Mouse (Mus musculus) midbrain, embryonic 16.5 days (tissue): ENCODE results near the gene Arl13b. TPM values are rescaled to one million over a fixed set of nuclear protein-coding genes. Genes with fewer than 3 reads are reported as not detected.

Experiments
- ATAC-seq: fragments of 200-750 bp; cut with Nextera tagmentation; 2 replicates; pipeline ENCODE4 v1.8.0; 2017; ENCODE audit warnings: moderate TSS enrichment
- H3K27ac ChIP-seq: fragments of 300-500 bp; sonication (generic); 2 replicates; pipeline ENCODE4 v1.5.1; 2014; ENCODE audit warnings: mild to moderate bottlenecking, low read length, mixed read lengths
- H3K27me3 ChIP-seq: fragments of 300-500 bp; sonication (generic); 2 replicates; pipeline ENCODE4 v1.6.1; 2014; ENCODE audit warnings: low read depth, low read length, mixed read lengths; ENCODE audit not compliant: control insufficient read depth, insufficient read depth
- H3K36me3 ChIP-seq: fragments of 300-500 bp; sonication (generic); 2 replicates; pipeline ENCODE4 v1.6.1; 2014; ENCODE audit warnings: mild to moderate bottlenecking, low read length, moderate library complexity, mixed read lengths; ENCODE audit not compliant: control insufficient read depth, insufficient read depth
- H3K4me1 ChIP-seq: fragments of 300-500 bp; sonication (generic); 2 replicates; pipeline ENCODE4 v1.6.1; 2014; ENCODE audit warnings: mild to moderate bottlenecking, low read length, mixed read lengths; ENCODE audit not compliant: control insufficient read depth, insufficient read depth
- H3K4me2 ChIP-seq: fragments of 300-500 bp; sonication (generic); 2 replicates; pipeline ENCODE4 v1.6.1; 2014; ENCODE audit warnings: mild to moderate bottlenecking, low read length, mixed read lengths
- H3K4me3 ChIP-seq: fragments of 300-500 bp; sonication (generic); 2 replicates; pipeline ENCODE4 v1.5.1; 2014; ENCODE audit warnings: low read depth, mild to moderate bottlenecking, low read length, moderate library complexity, mixed read lengths
- H3K9ac ChIP-seq: fragments of 300-500 bp; sonication (generic); 2 replicates; pipeline ENCODE4 v1.6.1; 2014; ENCODE audit warnings: low read depth, low read length, mixed read lengths
- H3K9me3 ChIP-seq: fragments of 300-500 bp; sonication (generic); replicated peaks from 2 replicates; pipeline ENCODE4 v1.6.1; 2014; ENCODE audit warnings: mild to moderate bottlenecking, low read length, mixed read lengths; ENCODE audit not compliant: control insufficient read depth, poor library complexity, severe bottlenecking
- WGBS: fragments of 180-500 bp; shearing (Covaris S2); extraction: QIAGEN DNeasy Blood & Tissue Kit; methylation state at CpG from one replicate; pipeline ENCODE4 v1.1.7; 2014; 5-methylcytosine and 5-hydroxymethylcytosine counted together
- microRNA-seq: library from miRNA; unstranded; fragments of <30 nt; microRNA quantifications from one replicate; pipeline ENCODE4, GENCODE M21; 2017
- polyA plus RNA-seq: library from polyadenylated mRNA; unstranded; fragments of >200 nt; fragmentation: Nextera tagmentation; extraction: Ambion mirVana; gene quantifications from 2 replicates; pipeline ENCODE4 v1.2.1, GENCODE M21; 2015

The Arl13b gene
- polyA plus RNA-seq, 1 experiment from 2014 or later = 13.7 TPM

DNA sequence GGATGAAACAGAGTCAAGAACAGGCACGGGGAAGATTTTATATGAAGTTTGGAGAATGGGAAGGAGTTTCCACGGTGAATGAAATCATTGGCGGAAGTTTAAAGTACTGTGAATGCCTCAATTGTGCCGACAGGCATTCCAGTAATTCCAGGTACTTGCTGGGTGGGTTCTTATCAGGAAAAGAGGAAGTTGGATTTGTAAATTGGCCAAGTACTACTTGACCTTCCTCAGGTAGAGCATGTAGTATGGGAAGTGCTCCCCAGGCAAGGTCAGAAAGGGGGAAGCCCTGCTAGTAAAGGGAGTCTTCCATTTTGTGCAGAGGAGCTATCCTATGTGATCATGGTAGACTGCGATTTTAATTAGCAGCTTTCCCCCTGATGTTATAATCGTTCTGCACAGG lies 91.5 kb downstream of the Arl13b start:
- no peak for ATAC-seq
- WGBS = 91% methylated on average over 6 of the region's 6 CpGs

DNA sequence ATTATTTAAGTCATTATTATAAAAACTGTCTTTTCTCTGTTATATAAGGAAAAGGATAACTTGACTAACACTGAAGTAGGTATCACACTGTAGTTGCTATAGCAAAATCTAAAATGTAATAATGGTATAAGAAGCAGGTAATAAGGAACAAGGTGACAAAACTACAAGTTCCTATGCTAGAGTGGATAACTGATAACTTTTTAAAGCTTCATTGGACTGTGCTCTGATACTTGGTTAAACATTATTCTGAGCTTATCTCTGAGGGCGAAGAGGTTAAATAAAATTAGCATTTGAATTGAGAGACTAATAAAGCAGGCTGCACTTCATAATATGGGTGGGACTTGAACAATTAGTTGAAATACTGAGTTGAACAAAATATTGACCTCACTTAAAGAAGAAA lies 93.2 kb downstream of the Arl13b start:
- Histone ChIP-seq H3K9ac (no peak overlapping the region), H3K9me3 (no peaks in the 10 kb centered on the region), H3K4me1 (no peaks in the 10 kb centered on the region), H3K4me2 (no peak overlapping the region), H3K27me3 (no peaks in the 10 kb centered on the region), H3K36me3 (no peaks in the 10 kb centered on the region), H3K4me3 (no peak overlapping the region), H3K27ac (no peak overlapping the region)
- WGBS = 77% methylated on average over 1 of the region's 1 CpGs
- no peak for ATAC-seq

More for the DNA sequence above, 91.5 kb downstream of the Arl13b start:
- H3K36me3 ChIP-seq = no peaks in the 10 kb centered on the region
- no peak overlapping the region for H3K4me2 ChIP-seq
- H3K4me1 ChIP-seq = no peaks in the 10 kb centered on the region
- H3K9me3 ChIP-seq = no peaks in the 10 kb centered on the region
- no peak overlapping the region for H3K9ac ChIP-seq
- H3K4me3 ChIP-seq = no peak overlapping the region
- no peak overlapping the region for H3K27ac ChIP-seq
- H3K27me3 ChIP-seq = no peaks in the 10 kb centered on the region

DNA sequence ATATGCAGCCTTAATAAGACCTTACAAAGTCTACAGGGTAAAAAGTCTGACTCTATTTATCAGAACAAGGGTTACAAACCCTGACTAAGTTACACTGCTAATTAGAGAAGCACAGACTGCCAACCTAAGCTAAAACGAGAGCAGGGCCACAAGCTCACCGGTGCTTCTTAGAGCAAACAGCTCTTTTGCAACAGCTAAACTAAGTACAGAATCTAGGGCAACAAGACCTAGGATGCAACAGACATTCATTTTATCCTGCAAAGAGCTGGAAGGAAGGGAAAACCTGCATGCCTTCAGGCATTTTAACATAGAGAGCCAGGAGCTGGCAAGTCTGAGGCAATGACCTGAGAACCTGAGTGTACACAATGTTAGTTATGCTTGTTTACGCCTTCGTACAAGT lies 93.8 kb downstream of the Arl13b start:
- H3K27me3 ChIP-seq = no peaks in the 10 kb centered on the region
- no peak for ATAC-seq

DNA sequence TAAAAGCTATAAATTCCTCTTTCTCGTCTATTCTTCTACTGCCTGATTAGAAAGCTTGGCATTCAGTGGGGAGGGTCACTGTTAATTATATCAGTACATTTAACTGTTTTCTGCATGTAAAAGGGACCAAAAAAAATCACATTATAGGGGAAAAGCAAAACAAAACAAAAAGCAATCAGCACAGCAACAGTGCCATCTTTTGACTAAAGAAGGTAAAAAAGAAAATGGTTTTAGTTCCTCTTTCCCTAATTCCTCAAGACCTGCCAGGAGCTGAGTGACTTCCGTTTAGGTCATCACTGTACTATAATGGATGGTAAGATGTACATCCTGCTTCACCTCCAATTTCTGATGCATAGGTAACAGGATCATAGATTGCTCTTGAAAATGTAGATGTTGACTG lies 101.0 kb downstream of the Arl13b start:
- no peak for ATAC-seq
- H3K9ac ChIP-seq = no peak overlapping the region
- 58% methylated on average over 2 of the region's 2 CpGs for WGBS
- H3K27ac ChIP-seq = no peak overlapping the region
- H3K27me3 ChIP-seq = no peaks in the 10 kb centered on the region
- no peaks in the 10 kb centered on the region for H3K9me3 ChIP-seq
- no peak overlapping the region for H3K4me2 ChIP-seq
- H3K4me3 ChIP-seq = no peak overlapping the region
- no peaks in the 10 kb centered on the region for H3K36me3 ChIP-seq
- H3K4me1 ChIP-seq = no peaks in the 10 kb centered on the region

More for the DNA sequence above, 93.8 kb downstream of the Arl13b start:
- no peak overlapping the region for H3K4me3 ChIP-seq
- H3K36me3 ChIP-seq = no peaks in the 10 kb centered on the region
- H3K9ac ChIP-seq = no peak overlapping the region
- no peak overlapping the region for H3K27ac ChIP-seq
- no peak overlapping the region for H3K4me2 ChIP-seq
- H3K4me1 ChIP-seq = no peaks in the 10 kb centered on the region
- no peaks in the 10 kb centered on the region for H3K9me3 ChIP-seq
- 91% methylated on average over 4 of the region's 4 CpGs for WGBS

Small RNA genes lying within 50 kb of the gene (microRNA-seq; reads per million reads assigned to microRNA genes)
- gene Gm25986 = not detected

Other genes starting within 250 kb of the Arl13b start
- gene Nsun3, start 60.2 kb downstream of the Arl13b start, polyA plus RNA-seq = 10.0 and 11.7 TPM in 2 replicates
- 0.33 and 0.58 TPM in 2 replicates for gene Stx19, start 32.4 kb downstream of the Arl13b start, polyA plus RNA-seq
- 8.5 and 9.8 TPM in 2 replicates for gene Pros1, start 7.3 kb upstream of the Arl13b start, polyA plus RNA-seq